Mouse (Mus musculus): Measurements from ENCODE around the gene Zfp36l2.
"Not testable (repeated sequence)": the region's sequence is repeated elsewhere in the genome, so short reads cannot be mapped to it uniquely, and the experiment has no call there.

Zfp36l2 gene

DNA sequence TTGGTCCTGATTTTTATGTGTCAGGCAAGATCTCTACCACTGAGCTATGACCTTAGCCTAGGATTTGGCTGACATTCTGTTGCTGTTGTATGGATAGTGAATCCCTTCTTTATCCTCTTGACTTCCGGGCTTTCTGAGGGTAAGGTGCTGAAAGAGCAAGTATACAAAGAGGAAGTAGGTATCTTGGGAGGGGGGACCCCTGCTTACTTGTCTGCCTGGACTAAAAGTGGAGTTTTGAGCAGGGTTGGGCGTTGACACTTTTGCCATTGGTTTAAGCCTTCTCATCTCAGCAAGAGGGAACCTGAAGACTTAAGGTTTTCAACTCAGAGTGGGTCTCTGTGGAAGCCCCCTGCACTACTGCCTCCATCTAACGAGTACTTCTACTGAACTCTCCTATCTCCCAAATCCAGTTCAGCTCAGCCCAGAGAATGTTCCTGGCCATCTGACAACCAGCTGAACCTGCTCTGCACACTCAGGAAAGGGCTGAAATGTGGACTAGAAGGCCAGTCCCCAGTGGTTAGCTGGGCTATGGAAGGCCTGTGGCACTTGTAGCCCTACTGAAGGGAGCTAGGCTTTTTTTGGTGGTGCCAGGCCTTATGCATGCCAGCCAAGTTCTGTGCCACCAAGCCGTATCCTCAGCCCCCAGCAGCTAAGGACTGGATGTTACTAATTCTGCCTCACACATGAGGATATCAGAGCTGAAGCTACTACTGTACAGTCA, 6.7 kb upstream of the Zfp36l2 start:
- no peak for DNase-seq

DNA sequence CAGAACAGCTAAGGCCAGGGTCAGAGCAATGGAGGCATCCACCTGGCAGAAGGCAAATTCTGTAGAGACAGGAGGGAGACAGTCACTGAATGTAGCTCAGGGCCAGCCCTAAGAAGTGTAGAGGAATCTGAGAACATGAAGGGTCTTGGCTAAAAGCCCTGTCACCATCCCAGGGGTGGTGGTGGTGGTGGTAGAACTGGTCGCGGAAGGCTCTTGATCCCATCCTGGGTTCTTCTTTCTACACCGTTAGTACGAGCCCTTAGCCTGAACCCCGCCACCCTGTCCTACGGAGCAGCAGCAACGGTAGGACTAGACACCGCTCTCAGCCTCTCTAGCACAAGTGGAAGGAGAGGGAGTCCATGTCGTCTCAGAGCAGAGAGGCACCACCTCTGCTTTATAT, 5.7 kb upstream of the Zfp36l2 start:
- DNase-seq, result no peak

DNA sequence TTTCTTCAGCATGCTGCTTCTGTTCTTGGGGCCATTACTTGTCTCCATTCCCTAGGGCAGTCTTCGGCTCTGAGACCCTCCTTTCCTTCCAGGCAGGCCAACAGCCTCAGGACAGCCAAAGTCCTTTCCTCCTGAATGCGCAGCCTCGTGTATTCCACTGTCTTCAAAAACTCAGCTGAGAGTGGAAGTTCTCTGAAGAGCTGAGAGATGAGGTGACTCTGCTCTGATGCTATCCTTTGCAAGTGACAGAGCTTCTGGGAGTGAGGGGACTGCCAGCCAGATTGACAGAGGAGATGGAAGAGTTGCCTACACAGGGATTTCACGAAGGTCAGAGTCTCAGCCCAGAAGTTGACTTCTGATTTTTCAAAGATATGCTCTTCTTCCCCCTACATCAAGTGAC, 4.2 kb upstream of the Zfp36l2 start:
- no peak for DNase-seq

DNA sequence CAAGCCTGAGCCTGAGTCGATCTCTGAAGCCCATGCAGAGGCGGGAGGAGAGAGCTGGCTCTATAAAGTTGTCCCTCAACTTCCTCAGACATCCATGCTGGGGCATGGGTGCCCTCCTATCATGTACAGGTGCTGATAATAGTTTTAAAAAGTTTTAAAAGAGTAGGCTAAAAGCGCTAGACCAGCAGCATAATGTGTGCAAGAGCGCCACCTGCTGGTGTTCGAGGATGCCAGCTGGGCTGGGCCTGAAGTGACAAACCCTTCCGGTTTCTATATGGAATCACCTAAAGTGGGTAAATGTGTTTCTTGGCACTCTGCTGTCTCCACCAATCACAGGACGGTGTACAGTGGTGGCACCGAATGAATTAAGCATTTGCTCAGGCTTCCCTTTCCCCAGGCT, 3.1 kb upstream of the Zfp36l2 start:
- peak; percentile 94 for DNase-seq

DNA sequence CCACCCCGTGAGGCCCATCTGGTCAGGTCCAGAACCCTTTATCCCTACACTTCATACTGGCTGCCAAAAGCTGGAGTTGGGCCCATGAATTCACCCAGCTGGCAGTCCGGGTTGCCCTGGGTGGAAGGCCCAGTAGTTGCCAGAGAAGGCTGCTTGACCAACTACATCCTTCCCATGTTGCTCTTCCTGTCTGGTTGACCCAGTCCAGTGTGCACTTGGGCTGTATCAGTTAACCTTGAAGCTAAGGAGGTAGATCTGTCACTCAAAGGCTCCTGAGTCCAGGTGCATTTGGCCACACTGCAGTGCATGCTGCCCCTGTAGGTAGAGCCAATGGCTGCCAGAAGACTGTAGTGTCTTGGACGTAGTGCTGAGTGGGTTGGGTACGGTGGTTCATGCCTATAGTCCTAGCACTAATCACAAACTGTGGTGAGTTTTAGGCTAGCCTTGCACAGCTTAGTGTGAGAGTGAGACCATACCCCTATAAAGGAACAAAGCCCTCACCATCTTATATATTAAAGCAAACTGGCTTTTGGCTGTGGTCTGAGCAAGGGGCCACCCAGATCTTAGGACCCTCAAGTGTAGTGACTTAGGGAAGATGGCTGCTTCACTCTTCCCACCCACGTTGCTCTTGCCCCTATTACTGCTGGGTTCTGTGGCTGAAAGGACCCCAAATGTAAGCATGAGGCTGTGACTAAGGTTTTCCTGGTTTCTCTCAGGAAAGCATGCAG, 1.5 kb upstream of the Zfp36l2 start:
- no peak for DNase-seq

DNA sequence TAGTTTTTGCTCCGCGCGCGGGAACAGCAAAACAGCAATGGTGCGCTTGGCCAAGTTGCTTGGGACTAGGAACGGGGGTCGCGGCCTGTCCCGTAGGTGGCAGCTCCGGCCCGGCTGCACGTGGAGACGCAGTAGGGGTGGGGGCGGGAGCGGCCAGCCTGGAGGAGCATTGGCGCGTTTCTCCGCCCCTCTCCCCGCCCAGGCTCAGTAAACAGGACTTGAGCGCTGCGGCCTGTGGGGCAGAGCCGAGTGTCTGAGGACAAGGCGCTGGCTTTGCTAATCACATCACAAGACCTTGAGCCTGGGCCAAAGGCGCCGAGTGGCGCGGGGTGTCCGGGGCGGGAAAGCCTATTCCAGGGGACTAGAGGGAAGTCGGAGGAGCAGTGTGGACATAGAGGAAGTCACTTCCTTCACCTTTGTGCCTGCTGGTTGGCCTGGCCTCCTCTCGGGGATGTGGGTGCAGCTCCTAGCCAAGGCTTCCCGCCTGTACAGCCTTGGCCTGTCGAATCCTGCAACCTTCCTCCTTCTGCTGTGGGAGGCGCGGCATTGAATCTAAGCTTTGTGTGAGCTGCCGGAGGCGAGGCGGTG, 721 bp upstream of the Zfp36l2 start:
- peak; percentile 99 for DNase-seq

DNA sequence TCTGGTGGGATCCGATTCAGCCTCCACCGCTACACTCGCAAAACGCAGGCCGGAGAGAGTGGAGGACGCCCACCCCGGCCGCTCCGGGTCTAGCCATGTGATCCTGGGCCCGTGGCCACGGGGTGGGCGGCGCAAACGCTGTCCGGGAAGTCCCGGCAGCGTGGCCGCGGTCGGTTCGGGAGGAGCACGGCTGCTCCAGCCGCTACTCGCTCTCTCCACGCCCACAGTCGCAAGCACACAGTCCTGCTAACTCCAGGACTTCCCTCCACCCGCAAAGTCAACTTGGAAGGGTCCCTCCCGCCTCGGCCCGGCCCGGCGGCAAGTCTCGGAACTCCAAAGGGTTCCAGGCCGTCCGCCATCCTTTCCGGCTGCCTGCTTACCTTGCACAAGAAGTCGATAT, 483 bp downstream of the Zfp36l2 start:
- not testable (repeated sequence) for DNase-seq

DNA sequence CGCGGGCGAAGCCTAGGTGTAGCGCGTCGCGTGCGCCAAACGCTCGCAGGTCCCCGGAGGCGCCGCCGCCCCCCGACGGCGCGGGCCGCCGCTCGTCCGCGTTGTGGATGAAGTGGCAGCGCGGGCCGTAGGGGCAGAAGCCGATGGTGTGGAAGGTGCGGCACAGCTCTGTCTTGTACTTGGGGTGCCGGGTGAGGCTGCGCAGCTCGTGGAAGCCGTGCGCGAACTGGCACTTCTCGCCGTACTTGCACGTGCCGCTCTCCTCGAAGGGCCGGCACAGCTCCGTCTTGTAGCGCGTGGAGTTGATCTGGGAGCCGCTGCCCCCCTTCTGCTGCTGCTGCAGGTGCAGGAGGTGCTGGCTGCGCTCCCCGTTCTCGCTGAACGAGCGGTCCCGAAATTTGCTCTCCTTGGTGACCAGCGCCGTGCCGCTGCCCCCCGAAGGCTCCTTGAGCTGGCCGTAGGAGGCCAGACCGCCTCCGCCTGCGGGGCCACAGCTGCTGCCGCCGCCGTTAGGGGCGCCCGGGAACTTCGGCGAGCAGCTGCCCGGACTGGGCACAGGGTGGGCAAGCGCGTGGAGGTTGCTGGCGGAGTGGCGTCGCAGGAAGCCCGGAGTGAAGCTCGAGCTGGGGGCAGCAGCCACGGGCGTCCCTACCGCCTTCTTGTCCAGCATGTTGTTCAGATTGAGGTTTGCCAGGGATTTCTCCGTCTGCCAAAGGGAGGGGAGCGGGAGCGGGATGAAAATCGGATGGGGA, 1.1 kb downstream of the Zfp36l2 start:
- peak; percentile 49 for DNase-seq

DNA sequence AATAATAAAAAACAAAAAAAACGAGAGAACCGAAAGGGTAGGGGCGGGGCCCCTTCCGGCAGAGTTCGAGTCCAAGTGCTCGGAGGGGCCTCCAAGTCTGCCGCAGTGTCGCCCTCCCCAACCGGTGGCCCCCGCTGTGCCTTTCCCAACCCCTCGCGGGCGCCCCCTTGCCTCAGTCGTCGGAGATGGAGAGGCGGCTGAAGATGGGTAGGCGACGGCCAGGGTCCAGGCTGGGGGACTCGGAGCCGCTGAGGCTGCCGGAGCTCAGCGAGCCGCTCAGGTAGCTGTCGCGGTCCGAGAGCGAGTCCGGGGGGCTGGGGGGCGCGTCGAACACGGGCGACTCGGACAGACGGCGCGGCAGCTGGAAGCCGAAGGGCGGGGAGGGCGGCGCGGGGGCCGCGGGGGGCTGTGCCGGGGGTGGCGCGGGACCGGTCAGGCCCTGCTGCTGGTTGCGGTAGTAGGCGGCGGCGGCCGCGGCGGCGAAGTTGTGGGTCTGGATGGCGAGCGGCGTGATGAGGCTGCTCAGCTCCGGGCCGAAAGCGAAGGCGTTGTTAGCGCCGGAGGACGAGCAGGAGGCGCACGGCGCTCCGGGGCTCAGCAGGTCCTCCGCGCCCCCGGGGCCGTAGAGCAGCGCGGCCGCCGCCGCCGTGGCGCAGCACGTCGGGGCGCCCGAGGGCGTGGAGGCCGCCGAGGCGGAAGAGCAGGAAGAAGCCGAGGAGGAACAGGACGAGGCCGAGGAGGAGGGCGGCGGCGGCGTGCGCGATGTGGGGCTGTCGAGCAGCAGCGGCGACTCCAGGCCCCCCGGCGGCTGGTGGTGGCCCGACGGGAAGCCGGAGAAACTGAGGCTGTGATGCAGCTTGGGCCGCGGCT, 1.9 kb downstream of the Zfp36l2 start:
- DNase-seq, result peak; percentile 79

DNA sequence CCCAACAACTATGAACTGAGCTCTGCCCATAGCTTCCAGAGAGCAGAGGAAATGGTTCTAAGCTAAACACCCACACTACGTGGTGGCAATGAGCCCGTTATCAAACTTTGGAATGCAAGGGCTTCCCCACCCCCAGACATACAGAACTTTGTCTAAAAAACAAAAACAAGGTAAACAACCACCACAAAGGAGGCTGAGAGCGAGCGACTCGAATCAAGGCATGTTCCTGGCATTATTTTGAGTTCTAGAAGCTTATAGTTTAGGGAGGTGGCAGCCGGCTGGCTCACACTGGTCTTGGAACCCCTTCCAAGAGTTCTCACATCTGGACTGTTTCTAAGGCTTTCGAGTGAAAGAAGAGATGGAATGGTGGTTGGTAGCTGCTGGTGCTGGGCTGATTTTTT, 2.7 kb downstream of the Zfp36l2 start:
- peak; percentile 68 for DNase-seq

DNA sequence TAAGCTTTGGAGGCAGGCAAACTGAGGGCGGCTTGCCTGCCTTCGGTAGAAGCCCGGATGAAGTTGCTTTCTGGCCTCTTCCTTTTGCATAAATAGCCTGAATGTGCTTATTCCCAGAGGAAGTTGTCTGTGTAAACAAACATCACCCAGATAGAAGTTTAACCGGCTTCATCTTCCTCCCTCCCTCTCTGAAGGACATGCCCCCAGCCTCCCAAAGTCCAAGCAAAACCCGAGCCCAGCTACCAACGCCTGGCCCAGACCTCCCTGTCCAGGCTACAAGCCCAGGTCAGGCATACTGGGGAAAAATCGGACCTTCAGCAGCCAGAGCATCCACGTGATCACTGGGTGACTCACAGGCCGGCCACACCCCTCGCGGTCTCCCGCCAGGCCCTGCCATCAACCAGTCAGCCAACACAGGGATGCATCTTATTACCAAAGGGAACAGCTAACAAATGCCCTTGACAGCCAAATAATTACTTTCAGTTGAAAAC, 4.4 kb downstream of the Zfp36l2 start:
- DNase-seq, result peak; percentile 96

DNA sequence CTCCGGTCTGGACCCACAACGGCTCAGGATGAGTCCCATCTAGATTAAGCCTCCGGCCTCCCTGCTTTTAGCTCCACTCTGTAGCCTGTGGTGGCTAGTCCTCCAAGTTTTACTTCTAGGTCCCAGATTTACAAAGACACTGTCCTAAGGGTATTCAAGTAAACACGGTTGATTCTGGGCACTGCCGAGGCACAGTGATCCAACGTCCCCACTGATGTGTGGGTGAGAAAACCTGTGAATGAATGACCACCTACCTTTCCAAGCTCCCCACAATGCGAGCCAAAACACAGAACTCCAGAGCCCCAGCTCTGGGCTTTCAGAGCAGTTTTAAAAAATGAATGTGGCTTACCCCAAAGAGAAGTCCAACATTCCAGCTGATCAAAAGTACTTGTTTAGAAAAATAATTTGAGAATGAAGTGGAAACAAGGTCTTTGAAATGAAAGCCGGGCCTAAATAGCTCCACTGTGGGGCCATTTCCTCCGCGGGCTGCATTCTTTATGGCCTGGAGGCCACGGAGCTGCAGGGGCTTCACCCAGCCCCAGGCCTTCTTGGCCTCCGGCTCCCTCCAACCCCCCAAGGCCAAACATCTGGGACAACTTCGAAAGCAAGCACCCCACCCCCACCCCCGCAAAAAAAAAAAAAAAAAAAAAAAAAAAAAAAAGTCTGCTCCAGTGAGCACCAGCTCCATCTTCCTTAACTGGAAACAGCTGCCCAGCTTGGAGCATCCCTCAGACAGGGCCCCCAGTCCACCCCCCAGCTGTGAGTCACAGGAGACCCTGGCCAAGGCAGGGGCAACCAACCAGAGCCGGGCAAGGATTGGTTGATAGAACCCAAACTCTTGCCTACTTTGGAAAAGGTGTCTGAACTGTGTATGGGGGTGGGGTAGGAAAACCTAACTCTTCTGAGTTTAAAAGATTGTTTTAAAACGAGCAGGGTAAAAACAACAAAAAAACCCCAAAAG, 5.2 kb downstream of the Zfp36l2 start:
- peak; percentile 47 for DNase-seq

DNA sequence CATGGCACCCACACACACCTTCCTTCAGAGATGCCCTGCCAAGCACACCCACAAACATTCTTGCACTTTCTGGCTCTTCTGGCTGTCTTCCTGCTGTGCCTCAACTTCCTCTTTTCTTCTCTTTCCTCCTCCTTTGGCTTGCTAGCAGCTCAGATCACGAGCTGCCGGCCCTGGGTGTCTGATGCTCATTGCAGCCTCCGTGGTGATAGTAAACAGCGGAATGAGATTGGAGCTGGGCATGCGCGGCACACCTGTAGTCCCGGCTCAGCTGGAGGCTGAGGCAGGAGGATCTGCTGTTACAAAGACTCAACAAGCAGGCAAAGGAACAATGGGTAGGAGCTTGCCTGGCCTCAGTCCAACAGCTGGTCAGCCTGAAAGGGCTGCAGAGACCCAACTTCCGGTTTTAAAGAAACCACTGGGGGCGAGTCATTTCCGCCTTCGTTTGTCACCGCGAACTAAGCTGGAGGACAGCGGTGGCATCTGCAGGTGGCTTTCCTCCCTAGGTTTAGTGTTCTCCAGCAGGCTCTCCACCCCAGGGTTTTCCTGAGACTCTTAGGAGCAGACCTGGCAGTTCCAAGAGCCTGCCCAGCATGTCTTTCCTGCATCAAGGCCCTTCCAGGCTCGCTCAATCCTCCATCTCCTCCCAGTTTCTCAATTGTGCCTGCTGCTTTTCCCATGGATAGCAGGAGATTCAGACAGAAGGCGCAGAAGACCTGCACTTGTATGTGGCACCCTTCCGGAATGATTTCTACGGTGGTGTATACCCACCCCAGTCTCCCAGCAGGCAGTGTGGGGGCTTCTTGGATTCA, 6.0 kb downstream of the Zfp36l2 start:
- DNase-seq, result peak; percentile 82

DNA sequence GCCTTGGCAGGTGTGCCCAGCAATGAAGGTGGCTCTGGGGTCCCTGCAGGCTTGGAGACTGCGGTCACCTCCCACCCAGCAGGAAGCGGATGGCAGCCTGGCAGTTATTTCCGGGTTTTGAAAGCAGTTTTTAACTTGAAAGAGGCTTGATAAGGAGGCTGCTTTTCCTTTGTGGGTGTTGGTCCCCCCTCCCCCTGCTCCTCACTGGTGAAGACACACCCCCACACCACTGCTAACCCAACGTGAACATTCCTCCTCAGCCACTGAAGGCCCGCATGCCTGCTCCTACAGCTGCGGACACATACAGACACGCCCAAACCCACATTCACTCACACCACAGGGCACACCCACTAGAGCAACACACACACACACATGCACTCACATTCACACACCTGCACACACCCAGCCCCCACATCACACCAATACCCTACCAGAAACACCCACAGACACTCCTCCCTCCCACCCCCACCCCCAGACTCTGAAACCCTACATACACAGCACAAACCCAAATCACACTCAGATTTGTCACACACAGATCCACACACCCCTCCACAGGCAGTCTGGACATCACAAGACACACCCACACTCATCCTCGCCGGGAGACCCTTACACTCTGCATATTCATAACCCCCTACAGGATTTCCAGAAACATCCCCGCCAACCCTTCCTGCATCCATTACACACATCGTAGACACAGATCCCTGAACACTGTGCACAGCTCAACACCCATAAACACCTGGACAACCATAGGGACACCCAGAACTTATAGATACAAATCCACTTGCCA, 6.8 kb downstream of the Zfp36l2 start:
- peak; percentile 87 for DNase-seq

DNA sequence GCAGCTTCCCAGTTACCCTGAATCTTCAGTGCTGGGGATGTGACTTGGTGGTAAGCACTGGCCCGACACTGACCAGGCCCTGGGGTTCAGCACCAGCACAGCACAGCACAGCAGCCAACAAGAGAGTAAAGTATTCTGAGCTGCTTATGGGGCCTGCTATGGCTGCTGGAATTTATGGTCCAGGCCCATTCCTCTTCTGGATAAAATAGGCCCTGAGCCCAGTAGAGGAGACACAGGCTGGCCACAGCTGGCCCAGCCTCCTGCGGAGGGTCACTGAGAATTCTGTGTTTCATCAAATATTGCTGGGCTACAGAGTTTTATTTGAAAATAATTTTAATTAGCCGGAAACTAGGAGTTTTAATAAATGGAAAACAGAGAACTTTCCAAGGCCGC, 7.8 kb downstream of the Zfp36l2 start:
- no peak for DNase-seq

DNA sequence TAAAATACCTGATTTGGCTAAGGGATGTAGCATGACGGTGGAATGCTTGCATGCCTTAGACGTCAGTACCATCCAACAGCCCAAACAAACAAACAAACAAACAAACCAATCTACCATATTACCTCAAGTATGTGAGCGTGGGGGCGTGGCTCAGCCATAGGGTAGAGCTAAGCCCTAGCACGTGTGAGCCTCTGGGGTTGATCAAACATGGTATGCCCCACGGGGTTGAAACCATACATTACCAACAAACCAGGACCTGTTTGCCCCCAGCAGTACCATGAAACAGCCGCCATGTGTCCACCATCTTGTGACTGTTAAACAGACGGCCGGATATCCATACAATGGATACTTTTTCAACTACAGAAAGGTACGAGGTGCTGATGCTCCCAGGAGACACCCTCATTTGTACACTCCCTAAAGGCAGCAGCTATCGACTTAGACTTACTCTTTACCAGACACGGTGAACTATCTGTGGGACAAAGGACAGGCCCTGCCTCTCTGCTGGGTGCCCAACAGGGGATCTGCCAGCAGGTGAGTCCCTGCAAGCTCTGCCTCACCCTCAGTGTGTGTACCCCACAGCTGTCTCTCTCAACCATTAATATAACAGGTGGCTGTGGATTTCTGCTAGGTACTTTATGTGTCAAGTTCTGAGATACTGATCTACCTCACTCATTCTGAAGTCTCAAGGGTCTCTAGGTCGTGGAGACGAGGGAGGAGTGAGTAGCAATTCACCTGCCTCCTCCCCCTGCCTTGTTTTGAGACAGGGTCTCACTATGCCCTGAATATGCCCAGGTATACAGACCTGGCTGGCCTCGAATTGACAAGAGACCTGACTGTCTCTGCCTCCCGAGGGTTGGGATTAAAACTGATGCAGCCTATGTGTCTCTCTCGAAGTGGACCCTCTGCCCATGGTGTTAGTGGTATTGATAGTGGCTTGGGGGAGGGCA, 8.4 kb downstream of the Zfp36l2 start:
- DNase-seq, result no peak

DNA sequence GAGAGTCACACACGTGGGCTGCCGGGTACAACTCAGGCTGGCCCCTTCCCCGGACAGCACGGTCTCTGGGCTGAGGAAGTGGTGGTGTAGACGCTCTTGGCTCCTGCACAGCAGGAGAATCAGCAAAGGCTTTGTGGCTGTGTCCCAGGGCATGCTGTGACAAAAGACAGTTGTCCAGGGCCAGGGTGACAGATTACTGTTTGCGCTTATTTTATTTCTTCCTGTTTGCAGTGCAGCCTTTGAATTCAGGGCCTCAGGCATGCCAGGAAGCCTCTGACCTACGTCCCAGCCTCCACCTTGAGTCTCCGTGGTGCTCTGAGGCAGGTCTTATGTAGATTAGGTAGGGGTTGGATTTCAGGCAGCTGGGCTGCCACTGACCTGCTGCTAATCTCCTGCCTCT, 10.3 kb downstream of the Zfp36l2 start:
- DNase-seq, result peak; percentile 63

DNA sequence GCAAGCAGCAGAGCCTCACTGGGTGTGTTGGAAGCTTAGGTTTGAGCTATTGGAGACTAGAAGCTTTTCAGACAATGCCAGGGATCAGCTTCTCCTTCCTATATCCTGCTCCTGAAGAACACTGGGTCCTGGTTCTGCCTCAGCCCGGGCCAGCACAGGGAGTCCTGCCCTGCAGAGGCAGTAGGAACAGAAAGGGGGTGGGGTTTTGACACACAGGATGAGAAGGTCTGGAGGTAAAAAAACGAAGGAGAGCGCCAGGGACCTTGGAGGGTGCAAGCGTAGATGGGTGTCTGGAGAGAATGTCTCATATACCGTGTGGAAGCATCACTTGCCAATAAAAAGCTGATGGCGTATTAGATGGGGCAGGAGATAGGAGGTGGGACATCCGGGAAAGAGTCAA, 11.3 kb downstream of the Zfp36l2 start:
- DNase-seq, result no peak

Data from lung, postnatal 36 days (tissue).